Mouse (Mus musculus): ENCODE measurements at regions not wholly inside any gene's neighbourhood (a gene's known extent, or its start where the extent isn't known, plus 50 kb on each side); places are given as distances from the start of the nearest gene placed in this dataset.

DNA sequence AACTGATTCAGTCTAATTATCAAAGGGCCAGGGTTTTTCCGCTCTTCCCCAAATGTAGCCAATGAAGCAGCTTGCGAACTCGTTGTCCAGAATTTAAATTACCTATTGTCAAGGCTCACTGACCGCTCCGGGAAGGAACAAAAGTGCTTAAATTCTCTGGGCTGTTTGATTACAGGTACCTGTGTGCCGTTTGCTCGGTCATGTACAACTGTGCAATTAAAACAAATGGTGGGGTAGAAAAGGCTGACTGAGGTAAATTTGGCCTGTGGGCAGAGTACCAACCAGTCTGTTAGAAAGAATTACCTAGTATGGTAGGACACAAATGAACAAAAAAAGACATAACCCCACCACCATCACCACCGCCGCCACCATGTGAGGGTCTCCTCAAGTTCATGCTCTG lies 66.0 kb upstream of the Clint1 start:
- no peak for ATAC-seq (ENCODE audit: low FRiP score)
- no peak overlapping the region for H3K9ac ChIP-seq (ENCODE audit: low read length)
- DNase-seq (ENCODE audit: low spot score, missing footprints): no peak
- H3K4me3 ChIP-seq (ENCODE audit: low read depth, low read length): no peak overlapping the region
- H3K27ac ChIP-seq (ENCODE audit: low read depth, low read length): no peak overlapping the region
- H3K4me1 ChIP-seq (ENCODE audit: control insufficient read depth, insufficient read depth, low read length): peaks cover 2% of the 10 kb centered on the region; the same call in 1 of the 2 replicates
- no peaks in the 10 kb centered on the region for H3K9me3 ChIP-seq (ENCODE audit: control insufficient read depth, low read length)
- H3K4me2 ChIP-seq: no peak overlapping the region
- no peaks in the 10 kb centered on the region for H3K36me3 ChIP-seq (ENCODE audit: control insufficient read depth, insufficient read depth, low read length)
- WGBS: 77% methylated on average over 9 of the region's 9 CpGs
- H3K27me3 ChIP-seq (ENCODE audit: control insufficient read depth, insufficient read depth, low read length): no peaks in the 10 kb centered on the region

GRCm38 (mm10) chr11:45787408-45787807 lies 64.4 kb upstream of the Clint1 start:
- ATAC-seq (ENCODE audit: low FRiP score): no peak
- WGBS: 93% methylated on average over 5 of the region's 5 CpGs
- Histone ChIP-seq H3K9me3 (ENCODE audit: control insufficient read depth, low read length) (no peaks in the 10 kb centered on the region), H3K36me3 (ENCODE audit: control insufficient read depth, insufficient read depth, low read length) (no peaks in the 10 kb centered on the region), H3K4me2 (no peak overlapping the region), H3K4me1 (ENCODE audit: control insufficient read depth, insufficient read depth, low read length) (peaks cover 2% of the 10 kb centered on the region; the same call in 1 of the 2 replicates), H3K4me3 (ENCODE audit: low read depth, low read length) (no peak overlapping the region), H3K27me3 (ENCODE audit: control insufficient read depth, insufficient read depth, low read length) (no peaks in the 10 kb centered on the region), H3K27ac (ENCODE audit: low read depth, low read length) (no peak overlapping the region), H3K9ac (ENCODE audit: low read length) (no peak overlapping the region)
- no peak for DNase-seq (ENCODE audit: low spot score, missing footprints)

DNA sequence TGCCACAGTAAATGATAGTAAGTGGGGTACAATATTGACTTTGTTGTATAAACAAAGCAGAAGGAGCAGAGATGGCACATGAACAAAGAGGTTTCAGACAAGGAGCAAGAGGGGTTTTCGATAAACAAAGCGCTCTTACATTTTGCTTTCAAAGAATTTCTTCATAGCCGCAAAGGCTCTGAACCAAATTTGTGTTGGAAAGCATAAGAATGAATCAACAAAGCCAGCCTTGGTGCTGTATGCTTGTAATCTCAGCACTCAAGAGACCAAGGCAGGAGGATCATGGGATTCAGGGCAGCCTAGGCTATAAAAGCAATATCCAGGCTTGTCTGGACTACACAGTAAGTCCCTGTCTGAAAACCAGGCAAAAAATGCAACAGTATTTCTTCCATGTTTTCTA lies 62.0 kb upstream of the Clint1 start:
- no peak for ATAC-seq (ENCODE audit: low FRiP score)
- Histone ChIP-seq H3K36me3 (ENCODE audit: control insufficient read depth, insufficient read depth, low read length) (no peaks in the 10 kb centered on the region), H3K9me3 (ENCODE audit: control insufficient read depth, low read length) (no peaks in the 10 kb centered on the region), H3K27me3 (ENCODE audit: control insufficient read depth, insufficient read depth, low read length) (no peaks in the 10 kb centered on the region), H3K4me2 (no peak overlapping the region), H3K27ac (ENCODE audit: low read depth, low read length) (no peak overlapping the region), H3K4me1 (ENCODE audit: control insufficient read depth, insufficient read depth, low read length) (peaks cover 2% of the 10 kb centered on the region; the same call in 1 of the 2 replicates), H3K4me3 (ENCODE audit: low read depth, low read length) (no peak overlapping the region), H3K9ac (ENCODE audit: low read length) (no peak overlapping the region)
- DNase-seq (ENCODE audit: low spot score, missing footprints): no peak
- WGBS: 91% methylated on average over 3 of the region's 3 CpGs

DNA sequence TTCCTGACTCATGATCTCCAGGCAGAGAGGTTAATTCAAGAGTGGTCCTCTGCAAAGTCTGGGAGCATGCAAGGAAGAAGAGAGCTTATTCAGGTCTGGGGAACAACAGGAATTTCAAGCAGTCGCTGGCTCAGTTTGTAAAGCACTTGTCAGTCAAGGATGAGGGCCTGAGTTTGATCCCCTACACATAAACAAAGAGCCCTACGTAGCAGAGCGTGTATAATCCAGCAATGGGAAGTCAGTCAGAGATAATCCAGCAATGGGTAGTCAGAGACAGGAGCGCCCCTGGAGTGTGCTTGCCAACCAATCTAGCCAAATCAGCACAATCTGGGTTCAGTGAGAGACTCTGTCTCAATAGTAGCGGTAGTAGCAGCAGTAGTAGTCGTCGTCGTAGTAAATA lies 61.3 kb upstream of the Clint1 start:
- ATAC-seq (ENCODE audit: low FRiP score): peak; percentile 61
- Histone ChIP-seq H3K27me3 (ENCODE audit: control insufficient read depth, insufficient read depth, low read length) (no peaks in the 10 kb centered on the region), H3K4me1 (ENCODE audit: control insufficient read depth, insufficient read depth, low read length) (peaks cover 2% of the 10 kb centered on the region; the same call in 1 of the 2 replicates), H3K4me2 (no peak overlapping the region), H3K4me3 (ENCODE audit: low read depth, low read length) (no peak overlapping the region), H3K9me3 (ENCODE audit: control insufficient read depth, low read length) (no peaks in the 10 kb centered on the region), H3K27ac (ENCODE audit: low read depth, low read length) (no peak overlapping the region), H3K36me3 (ENCODE audit: control insufficient read depth, insufficient read depth, low read length) (no peaks in the 10 kb centered on the region), H3K9ac (ENCODE audit: low read length) (no peak overlapping the region)
- no peak for DNase-seq (ENCODE audit: low spot score, missing footprints)
- 35% methylated on average over 8 of the region's 8 CpGs for WGBS

DNA sequence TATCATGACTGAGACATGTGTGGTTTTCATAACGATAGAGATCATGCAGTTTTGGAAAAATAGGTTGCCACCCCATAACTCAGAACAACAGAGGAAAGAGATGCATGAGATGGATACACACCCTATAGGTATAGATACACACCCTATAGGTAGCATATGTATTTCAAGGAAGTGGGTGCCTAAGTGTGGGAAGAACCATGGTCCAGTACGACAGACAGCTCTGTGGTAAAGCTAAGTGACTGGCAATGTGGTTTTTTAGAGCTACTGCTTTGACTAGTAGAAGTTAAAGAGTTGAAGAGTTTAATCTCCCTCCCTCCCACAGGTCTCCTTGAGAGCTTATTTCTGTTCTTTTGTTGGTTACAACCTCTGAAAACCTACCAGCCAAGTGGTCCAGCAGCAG lies 60.2 kb upstream of the Clint1 start:
- no peak for ATAC-seq (ENCODE audit: low FRiP score)
- H3K4me3 ChIP-seq (ENCODE audit: low read depth, low read length): no peak overlapping the region
- no peaks in the 10 kb centered on the region for H3K36me3 ChIP-seq (ENCODE audit: control insufficient read depth, insufficient read depth, low read length)
- WGBS: 84% methylated on average over 2 of the region's 2 CpGs
- no peak overlapping the region for H3K27ac ChIP-seq (ENCODE audit: low read depth, low read length)
- no peak for DNase-seq (ENCODE audit: low spot score, missing footprints)
- peaks cover 2% of the 10 kb centered on the region; the same call in 1 of the 2 replicates for H3K4me1 ChIP-seq (ENCODE audit: control insufficient read depth, insufficient read depth, low read length)
- H3K27me3 ChIP-seq (ENCODE audit: control insufficient read depth, insufficient read depth, low read length): no peaks in the 10 kb centered on the region
- no peaks in the 10 kb centered on the region for H3K9me3 ChIP-seq (ENCODE audit: control insufficient read depth, low read length)
- no peak overlapping the region for H3K4me2 ChIP-seq
- no peak overlapping the region for H3K9ac ChIP-seq (ENCODE audit: low read length)

- Histone ChIP-seq H3K27ac (ENCODE audit: low read depth, low read length) (no peak overlapping the region), H3K4me3 (ENCODE audit: low read depth, low read length) (no peak overlapping the region), H3K4me2 (no peak overlapping the region), H3K27me3 (ENCODE audit: control insufficient read depth, insufficient read depth, low read length) (no peaks in the 10 kb centered on the region), H3K9ac (ENCODE audit: low read length) (no peak overlapping the region), H3K9me3 (ENCODE audit: control insufficient read depth, low read length) (no peaks in the 10 kb centered on the region), H3K4me1 (ENCODE audit: control insufficient read depth, insufficient read depth, low read length) (peaks cover 2% of the 10 kb centered on the region; the same call in 1 of the 2 replicates), H3K36me3 (ENCODE audit: control insufficient read depth, insufficient read depth, low read length) (no peaks in the 10 kb centered on the region)
- 72% methylated on average over 5 of the region's 5 CpGs for WGBS
- DNase-seq (ENCODE audit: low spot score, missing footprints) (peak; percentile 61), ATAC-seq (ENCODE audit: low FRiP score) (no peak)
Observed at GRCm38 (mm10) chr11:45794361-45794981, 57.4 kb upstream of the Clint1 start.

GRCm38 (mm10) chr11:45795322-45795721 lies 56.5 kb upstream of the Clint1 start:
- WGBS: 40% methylated on average over 6 of the region's 6 CpGs
- Histone ChIP-seq H3K9me3 (ENCODE audit: control insufficient read depth, low read length) (no peaks in the 10 kb centered on the region), H3K4me1 (ENCODE audit: control insufficient read depth, insufficient read depth, low read length) (peaks cover 2% of the 10 kb centered on the region; the same call in 1 of the 2 replicates), H3K36me3 (ENCODE audit: control insufficient read depth, insufficient read depth, low read length) (no peaks in the 10 kb centered on the region), H3K9ac (ENCODE audit: low read length) (no peak overlapping the region), H3K27me3 (ENCODE audit: control insufficient read depth, insufficient read depth, low read length) (no peaks in the 10 kb centered on the region), H3K4me2 (no peak overlapping the region), H3K27ac (ENCODE audit: low read depth, low read length) (no peak overlapping the region), H3K4me3 (ENCODE audit: low read depth, low read length) (no peak overlapping the region)
- ATAC-seq (ENCODE audit: low FRiP score) (no peak), DNase-seq (ENCODE audit: low spot score, missing footprints) (peak; percentile 82)

DNA sequence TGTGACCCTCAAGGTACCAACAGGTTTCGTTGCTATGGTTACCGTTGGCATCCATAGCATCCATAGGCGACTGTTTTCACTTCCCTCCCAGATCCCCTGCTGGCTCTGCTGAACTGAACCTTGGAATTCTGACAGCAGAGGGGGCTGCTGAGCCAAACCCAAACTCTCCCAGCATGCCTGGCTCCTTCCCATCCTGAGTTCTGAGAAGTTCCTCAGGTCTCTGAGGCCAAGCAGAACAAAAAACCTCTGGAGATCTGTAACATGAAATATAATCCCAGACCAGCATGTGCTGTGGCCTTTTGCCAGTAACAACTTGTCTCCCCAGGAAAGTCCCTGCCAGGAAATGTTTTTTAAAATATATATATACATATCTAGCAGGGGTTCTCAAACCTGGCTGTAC lies 56.1 kb upstream of the Clint1 start:
- Histone ChIP-seq H3K4me2 (no peak overlapping the region), H3K9me3 (ENCODE audit: control insufficient read depth, low read length) (no peaks in the 10 kb centered on the region), H3K36me3 (ENCODE audit: control insufficient read depth, insufficient read depth, low read length) (no peaks in the 10 kb centered on the region), H3K9ac (ENCODE audit: low read length) (no peak overlapping the region), H3K4me3 (ENCODE audit: low read depth, low read length) (no peak overlapping the region), H3K27ac (ENCODE audit: low read depth, low read length) (no peak overlapping the region), H3K27me3 (ENCODE audit: control insufficient read depth, insufficient read depth, low read length) (no peaks in the 10 kb centered on the region), H3K4me1 (ENCODE audit: control insufficient read depth, insufficient read depth, low read length) (0 out of 2 replicates have a peak, but pooled peaks cover under 1% of the 10 kb centered on the region)
- WGBS: 7% methylated on average over 3 of the region's 3 CpGs
- ATAC-seq (ENCODE audit: low FRiP score) (peak; percentile 33; the same call in 1 of the 2 replicates), DNase-seq (ENCODE audit: low spot score, missing footprints) (peak; percentile 94)

DNA sequence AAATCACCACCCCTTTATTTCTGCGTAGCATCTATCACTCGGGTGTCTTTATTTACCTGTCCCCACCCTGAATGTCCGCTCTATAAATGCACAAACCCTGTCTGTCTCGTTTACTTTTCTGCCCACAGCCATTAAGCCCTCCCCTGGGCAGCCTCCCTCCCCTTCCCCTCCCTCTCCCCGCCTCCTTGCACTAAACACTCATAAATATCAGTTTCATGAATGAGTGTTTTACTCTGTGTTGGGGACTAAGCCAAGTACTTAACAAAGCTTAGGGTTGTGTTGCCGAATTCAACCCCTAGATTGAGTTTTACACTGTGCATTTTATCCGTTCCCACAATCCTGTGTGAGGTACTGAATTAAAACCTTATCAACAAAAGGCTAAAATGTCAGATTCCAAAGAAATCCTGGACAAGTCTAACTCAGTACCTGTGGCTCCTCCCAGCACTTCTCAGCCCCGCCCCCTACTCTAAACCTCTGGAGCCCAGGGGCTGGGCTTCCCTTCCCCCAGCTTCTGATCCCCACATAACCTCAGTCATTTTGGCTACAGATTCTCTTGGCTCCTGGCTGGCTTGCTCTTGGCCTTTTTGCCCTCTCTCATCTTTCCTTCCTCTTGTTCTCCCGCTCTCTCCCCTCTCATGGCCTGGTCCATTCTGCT lies 52.0 kb upstream of the Clint1 start:
- DNase-seq (ENCODE audit: low spot score, missing footprints) (peak; percentile 79), ATAC-seq (ENCODE audit: low FRiP score) (no peak)
- Histone ChIP-seq H3K36me3 (ENCODE audit: control insufficient read depth, insufficient read depth, low read length) (no peaks in the 10 kb centered on the region), H3K27me3 (ENCODE audit: control insufficient read depth, insufficient read depth, low read length) (no peaks in the 10 kb centered on the region), H3K4me3 (ENCODE audit: low read depth, low read length) (no peak overlapping the region), H3K27ac (ENCODE audit: low read depth, low read length) (no peak overlapping the region), H3K9ac (ENCODE audit: low read length) (no peak overlapping the region), H3K4me1 (ENCODE audit: control insufficient read depth, insufficient read depth, low read length) (no peaks in the 10 kb centered on the region), H3K4me2 (no peak overlapping the region), H3K9me3 (ENCODE audit: control insufficient read depth, low read length) (no peaks in the 10 kb centered on the region)
- WGBS: 24% methylated on average over 9 of the region's 9 CpGs
